15 mouse cellular contexts compared by ENCODE assay signal in the genomic region with DNA sequence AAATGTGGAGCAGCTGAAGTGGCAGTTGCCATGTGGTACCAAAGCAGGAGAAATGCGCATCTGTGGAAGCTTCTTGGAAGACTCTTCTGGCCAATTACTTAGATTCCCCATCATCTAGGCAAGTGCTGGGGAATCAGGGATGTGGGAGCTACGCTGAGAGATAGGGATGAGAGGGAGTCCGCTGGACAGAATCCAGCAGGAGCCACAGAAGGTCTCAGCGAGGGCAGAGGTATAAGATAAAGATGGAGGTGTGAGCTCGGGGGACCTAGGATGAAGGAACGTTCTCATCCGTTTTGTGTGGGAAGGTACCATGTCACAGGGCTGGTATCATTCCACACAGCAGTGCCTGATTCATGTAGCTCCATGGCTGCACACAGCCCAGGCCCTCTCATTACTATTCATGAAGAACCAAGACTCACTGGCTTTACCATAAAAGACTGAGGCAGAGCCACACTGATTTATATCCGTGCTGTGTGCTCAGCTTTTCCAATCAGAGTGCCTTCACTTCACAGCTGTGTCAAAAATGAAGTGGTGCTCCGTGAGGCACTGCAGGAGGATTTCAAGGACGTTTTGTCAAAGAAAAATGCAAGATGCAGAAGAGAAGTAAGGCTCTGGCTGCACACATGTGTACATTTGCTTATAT.
DNase-seq lines count a peak whose midpoint lies in the region; ATAC-seq and TF ChIP-seq lines count a peak whose summit lies in the region.
"Had no signal": no experiment of that assay in that cellular context is flagged by ENCODE, and none has a peak within 500 bp of the region (broad histone marks: within the 10 kb centered on the region; RNA-seq: fewer than 3 reads in every experiment).

No protein-coding gene starts in this region.

- no peak for ATAC-seq in lung, embryonic 14.5 days (ENCODE audit: insufficient read depth)
- ATAC-seq in lung, postnatal 0 days, result no peak
- ATAC-seq in forebrain, postnatal 0 days, result peak; percentile 54
- ATAC-seq in neural tube, embryonic 14.5 days (ENCODE audit: low read depth), result peak; percentile 88

- no peak overlapping the region for H3K4me3 ChIP-seq in lung, embryonic 14.5 days (ENCODE audit: low read depth, low read length)
- no peak overlapping the region for H3K4me3 ChIP-seq in lung, postnatal 0 days (ENCODE audit: low read depth, low read length)
- H3K4me3 ChIP-seq in forebrain, postnatal 0 days (ENCODE audit: low read depth, low read length), result no peak overlapping the region
- no peak overlapping the region for H3K4me3 ChIP-seq in neural tube, embryonic 14.5 days (ENCODE audit: low read depth, low read length)
- H3K4me3 ChIP-seq: heart, embryonic 15.5 days; limb, embryonic 13.5 days had no signal

- H3K27ac ChIP-seq in lung, embryonic 14.5 days (ENCODE audit: low read depth), result no peak overlapping the region
- H3K27ac ChIP-seq in lung, postnatal 0 days (ENCODE audit: low read length), result no peak overlapping the region
- peak overlapping the region; percentile 69 for H3K27ac ChIP-seq in forebrain, postnatal 0 days (ENCODE audit: low read depth, low read length)
- H3K27ac ChIP-seq in neural tube, embryonic 14.5 days (ENCODE audit: low read depth, low read length), result peak overlapping the region; percentile 76
- H3K27ac ChIP-seq: heart, embryonic 15.5 days; limb, embryonic 13.5 days had no signal

- peak; percentile 2 for DNase-seq in lung, embryonic 14.5 days
- no peak for DNase-seq in lung, postnatal 0 days (ENCODE audit: low spot score)
- DNase-seq in forebrain, postnatal 0 days, result no peak
- DNase-seq in mesoderm, embryonic 11.5 days (ENCODE audit: low read depth, low spot score), result peak; percentile 56
- no peak for DNase-seq in ovary, adult 18-20 months (ENCODE audit: low spot score)
- DNase-seq in cerebellum, adult 9-10 months, result no peak
- DNase-seq: cerebellum, adult 18-20 months; kidney, adult 9 months; lung, postnatal 4 days; right cerebral cortex, postnatal 4 days; thymus, adult 18-20 months had no signal

- no peak for TF ChIP-seq CTCF in lung, embryonic 14.5 days (IDR thresholded peaks at IDR 0.05; ENCODE audit: low read depth)
- TF ChIP-seq CTCF in lung, postnatal 0 days (IDR thresholded peaks at IDR 0.05), result no peak
- TF ChIP-seq CTCF in forebrain, postnatal 0 days (IDR thresholded peaks at IDR 0.05; ENCODE audit: low read depth), result no peak

- H3K27me3 ChIP-seq in lung, embryonic 14.5 days (ENCODE audit: insufficient read depth, low read length), result no peaks in the 10 kb centered on the region
- no peaks in the 10 kb centered on the region for H3K27me3 ChIP-seq in lung, postnatal 0 days (replicated peaks; ENCODE audit: insufficient read depth, low read length)
- H3K27me3 ChIP-seq in forebrain, postnatal 0 days (ENCODE audit: insufficient read depth, low read length), result no peaks in the 10 kb centered on the region
- no peaks in the 10 kb centered on the region for H3K27me3 ChIP-seq in neural tube, embryonic 14.5 days (ENCODE audit: control insufficient read depth, insufficient read depth, low read length)
- H3K27me3 ChIP-seq: heart, embryonic 15.5 days had no signal

- no peaks in the 10 kb centered on the region for H3K36me3 ChIP-seq in lung, embryonic 14.5 days (ENCODE audit: insufficient read depth)
- H3K36me3 ChIP-seq in lung, postnatal 0 days (ENCODE audit: insufficient read depth, low read length), result no peaks in the 10 kb centered on the region
- H3K36me3 ChIP-seq in forebrain, postnatal 0 days (ENCODE audit: insufficient read depth), result peaks cover 18% of the 10 kb centered on the region
- no peaks in the 10 kb centered on the region for H3K36me3 ChIP-seq in neural tube, embryonic 14.5 days (ENCODE audit: control insufficient read depth, insufficient read depth, low read length)
- H3K36me3 ChIP-seq: G1E; heart, embryonic 15.5 days; limb, embryonic 13.5 days had no signal

- no peak for TF ChIP-seq EP300 in lung, postnatal 0 days (IDR thresholded peaks at IDR 0.05)

- WGBS in lung, embryonic 14.5 days, result 54% methylated on average over 10 of the region's 10 CpGs
- 57% methylated on average over 10 of the region's 10 CpGs for WGBS in lung, postnatal 0 days
- 55% methylated on average over 10 of the region's 10 CpGs for WGBS in forebrain, postnatal 0 days
- 34% methylated on average over 10 of the region's 10 CpGs for WGBS in neural tube, embryonic 14.5 days

- H3K9ac ChIP-seq in lung, embryonic 14.5 days, result no peak overlapping the region
- H3K9ac ChIP-seq in lung, postnatal 0 days (replicated peaks; ENCODE audit: low read depth), result no peak overlapping the region
- H3K9ac ChIP-seq in forebrain, postnatal 0 days, result no peak overlapping the region
- no peak overlapping the region for H3K9ac ChIP-seq in neural tube, embryonic 14.5 days (replicated peaks; ENCODE audit: low read depth, low read length)
- H3K9ac ChIP-seq: heart, embryonic 15.5 days; limb, embryonic 13.5 days had no signal

- H3K4me2 ChIP-seq in lung, embryonic 14.5 days, result no peak overlapping the region
- no peak overlapping the region for H3K4me2 ChIP-seq in lung, postnatal 0 days (replicated peaks; ENCODE audit: low read depth, low read length)
- no peak overlapping the region for H3K4me2 ChIP-seq in forebrain, postnatal 0 days (ENCODE audit: low read depth)
- H3K4me2 ChIP-seq in neural tube, embryonic 14.5 days (ENCODE audit: low read depth, low read length), result no peak overlapping the region
- H3K4me2 ChIP-seq: heart, embryonic 15.5 days; limb, embryonic 13.5 days had no signal

- no peaks in the 10 kb centered on the region for H3K4me1 ChIP-seq in lung, embryonic 14.5 days (ENCODE audit: insufficient read depth)
- no peaks in the 10 kb centered on the region for H3K4me1 ChIP-seq in lung, postnatal 0 days (ENCODE audit: insufficient read depth, low read depth, low read length)
- peaks cover 12% of the 10 kb centered on the region; the same call in 1 of the 2 replicates for H3K4me1 ChIP-seq in forebrain, postnatal 0 days (ENCODE audit: insufficient read depth)
- H3K4me1 ChIP-seq in neural tube, embryonic 14.5 days (ENCODE audit: control insufficient read depth, insufficient read depth, low read length), result peaks cover 25% of the 10 kb centered on the region
- H3K4me1 ChIP-seq: heart, embryonic 15.5 days; limb, embryonic 13.5 days had no signal

- H3K9me3 ChIP-seq in lung, embryonic 14.5 days (ENCODE audit: low read depth, low read length), result no peaks in the 10 kb centered on the region
- no peaks in the 10 kb centered on the region for H3K9me3 ChIP-seq in lung, postnatal 0 days (ENCODE audit: low read length)
- no peaks in the 10 kb centered on the region for H3K9me3 ChIP-seq in forebrain, postnatal 0 days (ENCODE audit: low read length)
- no peaks in the 10 kb centered on the region for H3K9me3 ChIP-seq in neural tube, embryonic 14.5 days (ENCODE audit: control insufficient read depth, low read length)
- H3K9me3 ChIP-seq: heart, embryonic 15.5 days; limb, embryonic 13.5 days had no signal

Comparison
In these comparisons a context has a peak if more than half of its experiments do, and no peak if none do; other contexts are left out.
1. DNase-seq: peak in lung, embryonic 14.5 days (single experiment) and mesoderm, embryonic 11.5 days (single experiment); none in lung, postnatal 0 days (single experiment), forebrain, postnatal 0 days (single experiment), ovary, adult 18-20 months (single experiment) and cerebellum, adult 9-10 months (single experiment).
2. ATAC-seq: peak in forebrain, postnatal 0 days (single experiment) and neural tube, embryonic 14.5 days (single experiment); none in lung, embryonic 14.5 days (single experiment) and lung, postnatal 0 days (single experiment).
3. H3K27ac ChIP-seq: peak in forebrain, postnatal 0 days (single experiment) and neural tube, embryonic 14.5 days (single experiment); none in lung, embryonic 14.5 days (single experiment) and lung, postnatal 0 days (single experiment).